Mouse (Mus musculus) heart, adult 2 months (tissue): Measurements from ENCODE around the gene Pld4.

Experiments
- CTCF ChIP-seq: fragments of 200-600 bp; IDR thresholded peaks from 2 replicates; pipeline ENCODE4 v1.8.1; 2022; ENCODE audit warnings: antibody characterized with exemption, mild to moderate bottlenecking, moderate library complexity
- EP300 ChIP-seq: fragments of 200-500 bp; IDR thresholded peaks from 2 replicates; pipeline ENCODE4 v1.6.1; 2011; ENCODE audit warnings: low read depth, low read length, control low read depth; ENCODE audit not compliant: insufficient read depth
- POLR2A ChIP-seq: fragments of 200-500 bp; IDR thresholded peaks from 2 replicates; pipeline ENCODE4 v1.6.1; 2011; ENCODE audit warnings: mild to moderate bottlenecking, low read depth, low read length, control low read depth; ENCODE audit not compliant: insufficient read depth

DNA sequence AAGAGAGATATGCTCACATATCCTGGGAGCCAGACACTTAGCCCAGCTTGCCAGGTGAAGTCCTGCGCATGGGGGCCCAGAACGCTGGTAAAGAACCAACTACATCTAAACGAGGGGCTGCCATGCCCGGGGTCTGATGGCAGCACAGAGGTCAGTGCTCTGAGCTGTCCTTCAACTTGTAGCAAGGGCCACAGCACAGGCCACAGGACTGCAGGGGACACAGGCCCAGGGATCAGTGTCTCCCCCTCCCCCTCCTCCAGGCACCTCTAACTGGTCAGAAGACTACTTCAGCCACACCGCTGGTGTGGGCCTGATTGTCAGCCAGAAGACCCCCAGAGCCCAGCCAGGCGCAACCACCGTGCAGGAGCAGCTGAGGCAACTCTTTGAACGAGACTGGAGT lies 7.7 kb downstream of the Pld4 start:
- TF ChIP-seq POLR2A: no peak
- no peak for TF ChIP-seq CTCF
- TF ChIP-seq EP300: no peak
